Mouse (Mus musculus) yolk sac, embryonic 10.5 days (tissue): Measurements from ENCODE around the gene Ddb1.
"Not testable (repeated sequence)": the region's sequence is repeated elsewhere in the genome, so short reads cannot be mapped to it uniquely, and the experiment has no call there.

Experiments used
- DNase-seq: peaks from one replicate; pipeline ENCODE4 v3.0.0-alpha.2; 2017; ENCODE audit warnings: low spot score

The Ddb1 gene

DNA sequence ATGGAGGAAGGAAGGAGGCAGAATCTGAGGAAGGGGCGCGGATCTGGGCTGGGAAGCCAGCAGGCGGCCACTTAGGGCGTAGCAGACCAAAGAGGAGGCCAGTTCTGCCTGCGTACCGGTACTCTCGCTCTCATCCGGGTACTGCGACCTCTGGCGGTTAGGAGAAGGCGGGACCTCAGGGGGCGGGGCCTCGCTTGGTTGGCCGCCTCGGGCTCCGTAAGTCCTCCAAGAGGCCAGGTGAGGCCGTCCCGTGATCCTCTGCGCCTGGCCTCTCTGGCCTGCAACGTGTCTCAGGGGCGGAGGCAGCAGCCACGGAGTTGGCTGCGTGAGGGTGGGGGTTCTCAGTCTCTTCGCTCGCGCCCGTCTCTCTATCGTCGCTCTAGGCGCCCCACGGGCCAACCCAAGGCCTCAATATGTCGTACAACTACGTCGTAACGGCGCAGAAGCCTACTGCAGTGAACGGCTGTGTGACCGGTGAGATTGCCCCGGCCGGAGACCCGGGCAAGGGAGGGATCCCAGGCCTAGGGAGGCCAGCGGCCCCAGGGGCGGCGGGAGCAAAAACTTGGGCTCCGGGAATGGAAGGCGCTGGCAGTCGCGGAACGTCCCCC, at the start of gene Ddb1, which contains the start of gene Tkfc:
Gene Ddb1 (plus strand): TSS at position 35 of the 608 bp plus-strand sequence.
Gene Tkfc (minus strand): TSS at position 362 of the 608 bp plus-strand sequence.
- DNase-seq: peak; percentile 98

DNA sequence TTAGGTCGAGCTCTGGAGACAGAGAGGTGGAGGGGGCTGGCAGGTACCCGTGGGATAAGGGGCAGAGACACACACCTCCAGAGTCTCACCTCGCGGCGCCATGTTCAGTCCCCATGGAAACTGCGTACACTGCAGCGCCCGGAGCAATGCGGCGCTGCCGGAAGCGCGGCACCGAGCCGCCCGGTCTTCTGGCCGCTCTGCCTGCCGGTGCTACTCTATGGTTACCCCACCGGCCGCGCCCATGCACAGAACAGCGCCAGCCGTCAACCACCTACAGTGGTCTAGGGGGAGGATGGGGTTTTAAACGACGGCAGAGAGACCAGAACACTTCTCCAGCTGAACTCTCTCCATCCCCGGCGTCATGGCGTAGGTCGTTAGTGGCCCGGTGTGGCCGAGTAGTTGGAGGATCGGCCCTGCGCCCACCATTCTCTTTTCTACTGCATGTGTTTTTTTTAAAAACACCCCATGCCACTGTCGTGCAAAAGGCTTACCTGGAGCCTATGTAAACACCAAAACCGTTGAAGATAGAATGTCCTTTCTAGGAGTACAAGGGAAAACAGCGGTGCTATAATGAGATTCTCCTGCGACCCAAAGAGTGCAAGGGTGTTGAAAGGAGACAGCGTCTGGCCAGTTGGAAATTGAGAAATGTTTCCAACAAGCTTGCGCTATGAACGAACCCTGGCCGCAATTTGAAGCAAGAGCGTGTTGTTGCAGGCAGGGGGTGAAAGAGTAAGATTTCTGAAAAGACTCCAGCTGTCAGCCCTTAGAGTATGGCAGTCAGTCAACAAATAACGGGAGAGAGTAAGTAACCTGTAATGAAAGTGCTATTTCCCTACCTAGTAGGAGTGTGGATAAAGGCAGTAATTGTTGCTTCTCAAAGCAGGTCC, 49.3 kb upstream of the Ddb1 start, which contains the start of gene Tmem216:
Gene Tmem216 (minus strand): TSS at position 615 of the 887 bp plus-strand sequence.
- DNase-seq: peak; percentile 85

DNA sequence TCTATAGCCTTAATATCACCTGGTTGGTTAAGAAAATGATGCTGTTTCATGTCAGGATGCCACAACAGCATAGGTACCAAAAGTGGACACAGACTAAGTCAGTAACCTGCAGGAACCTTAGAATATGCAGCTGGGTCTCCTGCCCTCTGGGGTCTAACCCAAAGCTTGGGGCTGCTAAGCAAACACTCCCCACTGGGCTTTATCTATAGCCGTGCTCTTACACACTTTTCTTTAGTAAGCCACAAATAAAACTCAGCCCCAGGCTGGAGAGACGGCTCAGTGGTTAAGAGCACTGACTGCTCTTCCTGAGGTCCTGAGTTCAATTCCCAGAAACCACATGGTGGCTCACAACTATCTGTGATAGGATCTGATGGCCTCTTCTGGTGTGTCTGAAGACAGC, 48.1 kb upstream of the Ddb1 start:
- DNase-seq: no peak

DNA sequence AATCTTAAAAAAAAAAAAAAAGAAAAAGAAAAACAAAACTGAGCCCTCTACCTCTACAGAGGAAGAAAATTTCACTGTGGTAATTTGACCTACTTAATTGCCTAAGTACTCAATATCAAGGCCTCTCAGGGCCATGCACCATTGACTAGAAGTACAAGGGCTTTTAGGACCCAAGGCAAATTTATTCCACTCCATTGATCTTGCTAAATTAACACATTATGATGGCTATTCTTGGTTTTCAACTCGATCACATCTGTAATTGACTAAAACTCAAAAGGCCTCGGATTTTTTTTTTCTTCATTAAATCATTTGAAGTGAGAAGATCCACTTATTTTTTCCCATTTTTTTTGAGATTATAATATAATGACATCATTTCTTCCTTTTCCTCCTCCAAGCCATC, 47.7 kb upstream of the Ddb1 start:
- no peak for DNase-seq

DNA sequence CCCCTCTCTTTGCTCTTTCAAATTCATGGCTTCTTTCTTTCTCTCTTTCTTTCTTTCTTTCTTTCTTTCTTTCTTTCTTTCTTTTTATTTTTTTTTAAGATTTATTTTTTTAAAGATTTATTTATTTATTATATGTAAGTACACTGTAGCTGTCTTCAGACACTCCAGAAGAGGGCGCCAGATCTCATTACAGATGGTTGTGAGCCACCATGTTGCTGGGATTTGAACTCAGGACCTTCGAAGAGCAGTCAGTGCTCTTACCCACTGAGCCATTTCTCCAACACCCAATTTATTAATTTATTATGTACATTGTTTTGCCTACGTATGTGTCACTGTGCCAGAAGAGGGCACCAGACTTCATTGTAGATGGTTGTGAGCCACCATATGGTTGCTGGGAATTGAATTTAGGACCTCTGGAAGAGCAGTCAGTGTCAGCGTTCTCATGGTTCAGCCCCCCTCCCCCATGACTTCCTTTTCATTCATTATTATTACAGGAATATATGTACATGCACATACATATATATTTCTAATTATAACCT, 47.2 kb upstream of the Ddb1 start:
- DNase-seq: not testable (repeated sequence)

DNA sequence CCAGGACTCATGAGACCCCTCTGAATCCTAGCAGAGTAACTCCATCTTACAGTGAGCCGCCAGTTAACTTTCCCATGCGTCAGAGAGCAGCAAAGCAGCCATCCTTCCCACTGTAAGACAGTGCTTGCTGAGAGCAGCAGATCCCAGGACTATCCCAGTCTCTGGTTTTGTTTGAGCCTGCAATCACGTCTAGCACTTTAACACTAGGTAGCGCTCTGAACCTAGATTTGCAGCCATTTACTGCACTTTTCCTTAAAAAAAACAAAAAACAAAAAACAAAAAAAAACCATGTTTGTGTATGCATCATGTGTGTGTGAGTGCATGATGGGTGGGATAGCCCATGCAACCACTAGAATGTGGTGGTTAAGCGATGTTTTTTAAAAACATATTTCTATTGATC, 45.0 kb upstream of the Ddb1 start:
- DNase-seq: no peak

DNA sequence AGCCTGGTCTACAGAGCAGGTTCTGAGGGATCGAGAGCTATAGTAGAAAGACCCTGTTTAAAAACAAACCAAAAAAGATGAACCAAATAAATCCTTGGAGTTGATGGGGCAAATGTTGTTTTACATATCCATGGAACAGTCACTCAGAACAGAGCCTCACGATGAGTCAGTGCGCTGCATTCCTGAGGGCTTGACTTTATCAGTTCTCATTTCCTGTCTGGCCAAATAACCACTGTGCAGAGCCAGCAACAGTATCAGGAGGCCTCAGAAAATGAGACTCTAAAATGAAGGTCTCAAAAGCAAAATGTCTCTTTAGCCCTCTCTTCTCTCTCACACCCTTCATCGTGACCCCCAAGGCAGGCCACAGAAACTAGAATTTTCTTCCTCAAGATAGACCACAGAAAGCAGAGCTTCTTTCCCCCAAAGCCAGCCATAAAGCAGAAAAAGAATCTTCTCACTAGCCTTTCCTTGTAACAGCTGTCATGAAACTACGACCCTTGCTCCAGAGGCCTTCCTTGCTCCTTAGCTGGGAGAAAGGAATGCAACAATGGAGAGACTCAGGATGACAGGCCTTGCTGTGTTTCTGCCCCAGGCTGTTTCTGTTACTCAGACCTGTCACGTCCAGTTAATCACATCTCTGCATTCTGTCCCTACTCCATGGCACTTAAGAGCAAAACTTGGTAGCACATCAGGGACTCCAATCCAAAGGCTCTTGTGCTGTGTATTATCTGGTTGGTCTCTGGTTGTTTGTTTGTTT, 43.4 kb upstream of the Ddb1 start:
- peak; percentile 65 for DNase-seq

DNA sequence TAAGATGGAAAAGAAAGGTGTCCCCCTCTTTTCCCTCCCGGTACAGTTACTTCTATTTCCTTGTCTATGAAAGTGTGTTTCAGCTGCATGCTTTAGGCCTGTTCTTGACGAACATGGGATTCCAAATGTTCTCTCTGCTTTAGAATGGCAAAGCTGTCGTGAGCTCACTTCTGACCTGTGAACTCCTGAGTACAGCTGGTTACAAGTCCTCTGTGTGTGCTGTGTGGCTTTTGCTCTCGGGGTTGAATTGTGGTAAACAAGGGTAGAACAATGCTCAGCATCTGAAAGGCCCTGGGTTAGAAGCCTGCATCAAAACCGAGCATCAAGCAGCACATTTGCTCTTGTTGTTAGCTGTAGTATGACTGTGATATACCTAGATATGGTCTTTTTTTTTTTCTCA, 42.8 kb upstream of the Ddb1 start:
- DNase-seq: no peak

DNA sequence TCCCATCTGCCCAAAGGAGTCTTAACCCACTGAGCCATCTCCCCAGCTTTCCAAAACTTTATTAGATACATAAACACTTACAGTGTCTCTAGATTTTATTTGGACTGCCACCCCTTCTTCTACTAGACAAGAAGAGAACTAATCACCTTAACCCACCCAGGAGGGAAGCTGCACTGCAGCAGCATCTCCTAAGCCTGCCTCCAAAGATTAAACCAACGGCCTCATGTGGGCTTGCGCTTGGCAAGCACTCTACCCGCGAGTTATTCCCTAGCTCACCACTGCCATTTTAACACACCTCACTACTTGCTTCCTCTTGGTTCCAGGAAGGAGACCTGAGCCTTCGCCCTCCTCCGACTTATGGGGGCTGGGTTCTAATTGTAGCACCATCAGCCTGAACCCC, 40.8 kb upstream of the Ddb1 start:
- DNase-seq: no peak

DNA sequence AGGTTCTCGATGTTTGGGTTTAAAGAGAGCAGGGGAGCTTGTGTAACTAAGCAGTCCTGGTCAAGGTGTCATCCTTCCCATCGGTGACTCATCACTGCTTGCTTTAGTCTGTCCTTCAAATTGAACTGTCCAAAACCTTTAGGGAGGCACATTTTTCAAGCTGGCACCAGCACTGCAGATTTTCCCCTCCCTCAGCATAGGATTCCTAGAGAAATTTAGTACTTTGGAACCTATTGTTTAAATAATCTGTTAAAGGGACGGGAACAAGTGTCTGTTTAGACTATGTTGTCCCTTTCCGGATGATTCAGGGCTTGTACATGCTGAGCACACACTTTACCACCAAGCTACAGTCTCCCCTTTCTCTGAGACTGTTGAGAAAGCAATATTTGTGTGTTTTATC, 39.9 kb upstream of the Ddb1 start:
- peak; percentile 62 for DNase-seq

DNA sequence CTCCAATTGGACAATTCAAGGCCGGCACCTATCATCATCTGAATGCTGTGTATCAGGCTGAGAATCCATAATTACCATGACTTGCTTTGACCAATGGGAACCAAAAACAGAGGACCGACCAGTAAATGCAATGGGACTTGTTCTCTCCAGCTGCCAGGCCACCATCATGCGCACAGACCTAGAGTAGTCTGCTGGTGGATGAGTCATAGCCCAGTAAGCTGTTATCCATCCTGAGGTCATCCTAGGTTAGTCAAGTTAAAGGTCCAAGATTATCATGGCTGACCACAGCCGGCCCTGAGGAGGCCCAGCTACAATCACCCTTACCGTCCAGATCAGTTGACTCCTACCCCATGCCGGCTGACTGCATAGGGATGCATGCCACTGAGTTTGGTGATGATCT, 35.5 kb upstream of the Ddb1 start:
- DNase-seq: no peak

DNA sequence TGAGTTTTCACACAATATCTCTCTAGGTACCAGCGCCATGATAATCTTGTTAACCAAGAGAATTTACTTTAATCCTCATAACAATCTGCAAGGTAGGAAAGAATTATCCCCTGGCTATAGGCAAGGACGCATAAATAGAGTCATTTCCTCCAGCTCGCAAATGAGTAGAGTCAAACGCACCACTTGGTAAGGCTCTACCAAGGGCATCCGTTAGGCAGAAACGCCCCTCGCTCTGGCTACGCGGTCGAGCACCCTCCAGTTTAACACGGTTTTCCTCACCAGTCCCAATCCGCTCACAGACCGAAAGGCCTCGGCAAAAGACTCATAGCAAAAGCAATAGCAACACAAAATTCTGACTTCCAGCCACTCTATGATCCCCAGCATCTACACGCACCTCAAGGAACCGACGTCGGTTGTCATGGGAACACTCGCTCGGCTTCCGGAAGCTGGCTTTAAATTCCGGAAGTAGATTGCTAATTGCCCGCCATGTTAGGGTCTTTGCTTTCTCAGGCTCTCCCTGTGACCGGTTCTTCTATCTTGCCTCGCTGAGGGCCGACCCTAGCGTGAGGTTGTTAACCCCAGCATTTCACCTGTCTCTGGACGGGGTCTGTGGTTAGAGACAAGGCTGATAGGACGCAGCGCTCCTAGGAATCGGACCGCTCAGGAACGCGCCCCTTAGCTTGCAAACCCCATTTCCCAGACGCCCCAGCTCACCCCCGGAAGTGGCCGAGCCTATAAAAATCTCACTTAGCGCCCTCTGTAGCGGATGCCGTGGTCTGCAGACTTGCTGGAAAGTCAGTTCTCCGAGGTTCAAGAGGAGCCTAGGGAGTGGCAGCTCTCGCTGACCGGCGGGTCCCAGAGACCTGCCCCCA, 28.2 kb upstream of the Ddb1 start, which contains the start of the genes Cyb561a3 and Tmem138:
Gene Cyb561a3 (plus strand): TSS at position 483 of the 872 bp plus-strand sequence.
Gene Tmem138 (minus strand): TSS at position 673 of the 872 bp plus-strand sequence.
- DNase-seq: peak; percentile 96

DNA sequence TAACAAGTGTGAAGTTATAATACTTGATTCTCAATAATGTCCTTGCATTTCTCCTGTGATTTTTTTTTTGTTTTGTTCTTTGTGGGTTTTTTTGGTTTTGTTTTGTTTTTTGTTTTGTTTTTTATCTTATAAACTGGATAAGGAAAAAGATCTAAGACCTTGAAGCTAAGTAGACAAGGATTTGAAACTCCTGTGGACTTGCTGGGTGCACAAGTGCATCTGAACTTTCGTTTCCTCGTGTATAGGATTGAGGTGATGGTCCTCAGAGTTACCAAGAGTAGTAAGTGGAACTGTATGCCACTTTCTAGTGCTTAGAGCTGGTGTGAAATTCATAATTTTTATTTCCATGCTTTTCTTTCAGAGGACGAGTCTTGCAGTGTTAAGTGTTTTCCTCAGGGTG, 25.0 kb upstream of the Ddb1 start:
- DNase-seq: no peak

DNA sequence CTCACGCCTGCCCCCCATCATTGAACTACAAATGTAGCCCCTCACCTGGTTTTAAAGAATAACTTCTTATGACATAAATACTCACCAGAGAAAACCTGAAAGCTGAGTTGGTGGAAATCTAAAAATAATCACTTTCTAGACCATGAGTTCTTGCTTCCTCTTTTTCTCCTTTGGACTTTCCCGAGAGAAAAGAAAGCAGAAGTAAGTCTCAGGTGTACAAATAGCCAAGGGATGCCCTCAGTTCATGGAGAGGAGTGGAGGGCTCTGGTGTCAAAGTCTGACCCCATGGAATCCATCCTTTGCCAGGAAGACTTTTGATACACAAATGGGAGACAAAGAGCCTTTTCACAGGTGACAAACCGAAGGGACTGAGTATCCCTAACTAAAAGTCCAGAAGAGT, 24.4 kb upstream of the Ddb1 start:
- no peak for DNase-seq

DNA sequence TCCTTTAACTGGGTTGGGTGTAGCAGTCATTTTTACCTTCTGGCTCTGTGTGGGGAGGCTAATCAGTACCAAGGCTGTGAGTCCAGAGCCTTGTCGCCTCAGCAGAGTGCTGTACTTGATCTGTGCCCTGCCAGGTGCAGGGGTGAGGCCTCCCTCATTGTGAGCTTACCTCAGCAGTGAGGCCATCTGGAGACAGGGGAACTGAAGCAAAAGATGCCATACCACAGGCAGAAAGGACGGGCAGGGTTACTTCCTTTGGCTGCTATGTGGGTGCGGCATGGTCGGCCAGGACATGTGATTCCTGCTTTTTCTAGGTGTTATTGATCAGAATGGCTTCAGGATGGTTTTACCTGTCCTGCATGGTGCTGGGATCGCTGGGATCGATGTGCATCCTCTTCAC, 23.1 kb upstream of the Ddb1 start:
- no peak for DNase-seq

DNA sequence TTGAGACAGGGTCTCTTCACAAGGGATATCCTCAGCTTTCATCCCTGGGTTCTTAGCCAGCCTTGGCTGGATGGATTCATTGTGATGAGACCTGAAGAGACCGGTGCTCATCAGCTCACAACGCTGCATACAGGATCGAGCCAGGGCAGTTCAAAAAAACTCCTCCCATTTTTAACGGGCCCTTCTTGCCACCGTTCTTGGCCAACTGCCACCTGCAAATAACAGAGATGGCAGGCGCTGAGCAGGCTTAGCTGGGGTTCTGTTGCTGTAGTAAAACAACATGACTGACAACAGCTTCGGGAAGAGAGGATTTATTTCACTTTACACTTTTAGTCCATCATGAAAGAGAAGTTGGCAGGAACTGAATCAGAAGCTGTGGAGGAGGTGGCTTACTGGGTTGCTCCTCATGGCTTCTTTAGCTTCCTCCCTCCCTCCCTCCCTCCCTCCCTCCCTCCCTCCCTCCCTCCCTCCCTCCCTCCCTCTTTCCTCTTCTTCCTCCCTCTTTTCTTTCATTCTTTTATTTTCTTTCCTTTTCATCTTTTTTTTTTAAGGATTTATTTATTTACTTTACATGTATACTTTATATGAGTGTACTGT, 21.5 kb upstream of the Ddb1 start:
- DNase-seq: no peak

DNA sequence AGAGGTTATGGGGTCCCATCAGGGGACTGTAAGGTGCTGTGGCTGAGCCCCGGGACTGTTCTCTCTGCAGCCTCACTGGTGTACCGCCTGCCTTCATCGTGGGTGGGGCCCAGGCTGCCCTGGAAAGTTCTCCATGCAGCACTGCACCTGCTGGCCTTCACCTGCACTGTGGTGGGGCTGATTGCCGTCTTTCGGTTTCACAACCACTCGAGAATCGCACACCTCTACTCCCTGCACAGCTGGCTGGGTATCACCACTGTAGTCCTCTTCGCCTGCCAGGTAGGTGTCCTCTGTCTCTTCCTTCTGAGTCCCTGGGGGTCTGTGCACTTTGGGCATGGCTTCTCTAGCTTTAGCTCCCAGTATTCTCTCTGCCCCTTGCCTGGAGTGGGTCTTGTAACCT, 20.0 kb upstream of the Ddb1 start:
- no peak for DNase-seq

DNA sequence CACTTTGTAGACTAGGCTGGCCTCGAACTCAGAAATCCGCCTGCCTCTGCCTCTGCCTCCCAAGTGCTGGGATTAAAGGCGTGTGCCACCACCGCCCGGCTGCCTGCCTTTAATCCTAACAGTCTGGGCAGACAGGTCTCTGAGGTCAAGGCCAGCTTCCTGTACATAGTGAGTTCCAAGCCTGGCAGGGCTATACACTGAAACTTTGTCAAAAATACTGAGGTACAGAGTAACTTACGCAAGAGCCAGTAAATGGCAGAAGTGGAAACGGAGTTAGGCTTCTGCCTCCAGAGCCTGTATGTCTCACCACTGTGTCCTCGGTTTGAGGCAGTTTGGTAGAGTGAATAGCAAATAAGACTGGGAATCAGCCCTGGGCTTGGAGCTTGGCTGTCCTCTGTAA, 17.9 kb upstream of the Ddb1 start:
- DNase-seq: no peak

DNA sequence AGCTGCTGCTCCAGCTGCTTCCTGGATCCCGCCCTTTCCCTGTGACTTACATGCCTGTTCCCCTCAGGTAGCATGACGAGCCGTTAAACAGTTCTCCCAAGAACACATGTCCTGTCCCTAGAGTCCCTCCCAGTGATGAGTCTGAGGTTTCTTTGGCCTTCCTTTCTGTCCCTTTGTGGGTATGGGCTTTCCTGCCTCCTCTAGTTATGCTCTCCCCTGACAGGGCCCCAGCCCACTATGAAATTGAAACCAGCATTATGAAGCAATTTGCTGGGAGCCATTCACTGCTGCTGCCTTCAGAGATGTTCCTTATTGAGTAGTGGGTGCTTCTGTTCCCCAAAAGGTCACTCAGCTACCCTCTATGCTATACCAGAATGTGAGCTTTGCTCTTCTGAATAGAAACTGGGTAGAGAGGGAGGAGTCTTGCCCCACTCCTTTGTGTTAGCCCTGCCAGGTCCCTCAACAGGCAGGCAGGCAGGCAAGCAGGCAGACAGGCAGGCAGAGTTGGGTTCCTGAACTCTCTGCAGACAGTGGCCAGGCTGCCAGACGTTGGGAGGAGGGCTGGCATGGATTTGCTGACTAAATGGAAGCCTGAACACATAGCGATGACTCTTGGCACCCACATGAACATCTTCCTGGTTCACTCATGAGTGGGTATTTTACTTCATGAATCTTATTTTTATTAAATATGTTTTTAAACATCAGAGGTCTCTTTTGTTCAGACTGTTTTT, 15.8 kb upstream of the Ddb1 start:
- no peak for DNase-seq

DNA sequence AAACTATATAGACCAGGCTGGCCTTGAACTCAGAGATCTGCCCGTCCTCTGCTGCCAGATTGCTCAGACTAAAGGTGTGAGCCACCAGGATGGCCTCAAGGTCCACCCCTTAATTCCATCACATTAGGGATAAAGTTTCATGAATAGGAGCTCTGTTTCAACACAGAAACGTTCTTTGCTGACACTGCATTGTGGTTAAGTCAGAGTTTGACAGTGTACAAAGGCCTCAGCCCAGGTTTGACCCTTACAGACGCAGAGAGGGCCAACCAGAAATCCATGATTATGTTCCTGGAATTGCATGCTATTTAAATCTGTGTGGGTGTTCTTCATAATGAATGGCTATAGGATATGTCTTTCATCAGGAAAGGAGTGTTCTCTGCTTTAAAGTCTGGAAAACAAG, 14.8 kb upstream of the Ddb1 start:
- no peak for DNase-seq
